Mouse (Mus musculus): ENCODE results near the gene C5ar2. TPM values are rescaled to one million over a fixed set of nuclear protein-coding genes. Genes with fewer than 3 reads are reported as not detected.

C5ar2 gene
- polyA plus RNA-seq, 1 experiment: 0.19 TPM

DNA sequence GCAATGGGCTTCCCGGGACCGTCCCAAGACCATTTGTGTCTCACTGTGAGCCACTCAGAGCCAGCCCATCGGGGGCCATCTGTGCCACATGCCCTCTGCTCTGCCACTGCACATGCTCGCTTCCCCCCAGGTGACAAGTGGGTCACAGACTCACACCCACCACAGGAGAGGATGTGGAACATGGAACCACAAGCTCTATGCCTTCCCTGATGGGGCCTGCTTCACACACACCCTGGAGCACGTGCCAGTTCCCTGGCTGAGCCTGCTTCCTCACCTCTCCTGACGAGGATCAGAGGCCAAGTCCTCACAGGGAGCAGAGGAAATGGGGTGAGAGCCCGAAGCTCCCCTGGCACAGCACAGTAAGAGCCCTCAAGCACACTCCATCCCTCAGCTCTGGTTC is 36.9 kb downstream of the C5ar2 start:
- TF ChIP-seq POLR2A (IDR thresholded peaks at IDR 0.05; ENCODE audit: low read depth, low read length) (no peak), CTCF (IDR thresholded peaks at IDR 0.05; ENCODE audit: borderline replicate concordance, insufficient read depth, low read length) (no peak)
- H3K4me1 ChIP-seq (ENCODE audit: control insufficient read depth, insufficient read depth, low read length): peaks cover 21% of the 10 kb centered on the region
- no peak overlapping the region for H3K4me3 ChIP-seq (ENCODE audit: insufficient read depth, low read length)
- H3K27ac ChIP-seq (ENCODE audit: insufficient read depth, low read length): peak overlapping the region; percentile 68

DNA sequence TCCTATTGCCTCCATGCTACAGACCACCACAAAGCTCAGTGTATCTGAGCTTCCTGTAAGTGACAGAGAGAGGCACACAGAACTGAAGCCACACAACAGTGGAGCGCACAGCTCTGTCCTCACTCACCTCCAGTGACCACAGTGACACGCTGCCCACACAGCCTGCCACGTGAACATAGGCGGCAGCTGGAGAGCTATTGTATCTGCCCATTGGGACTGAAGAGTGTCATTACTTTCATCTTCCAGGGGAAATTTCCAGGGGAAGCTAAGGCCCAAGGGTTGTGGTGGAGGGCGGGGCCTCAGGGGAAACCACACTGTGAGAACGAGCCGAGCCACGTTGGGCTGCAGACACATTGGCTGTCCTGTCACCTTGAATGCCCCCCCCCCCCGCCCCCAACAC is 39.2 kb downstream of the C5ar2 start:
- TF ChIP-seq CTCF (IDR thresholded peaks at IDR 0.05; ENCODE audit: borderline replicate concordance, insufficient read depth, low read length): no peak
- no peak for TF ChIP-seq POLR2A (IDR thresholded peaks at IDR 0.05; ENCODE audit: low read depth, low read length)
- H3K27ac ChIP-seq (ENCODE audit: insufficient read depth, low read length): no peak overlapping the region
- peaks cover 18% of the 10 kb centered on the region for H3K4me1 ChIP-seq (ENCODE audit: control insufficient read depth, insufficient read depth, low read length)
- H3K4me3 ChIP-seq (ENCODE audit: insufficient read depth, low read length): no peak overlapping the region

- H3K4me3 ChIP-seq (ENCODE audit: insufficient read depth, low read length): no peak overlapping the region
- H3K27ac ChIP-seq (ENCODE audit: insufficient read depth, low read length): no peak overlapping the region
- TF ChIP-seq CTCF (IDR thresholded peaks at IDR 0.05; ENCODE audit: borderline replicate concordance, insufficient read depth, low read length): no peak
- TF ChIP-seq POLR2A (IDR thresholded peaks at IDR 0.05; ENCODE audit: low read depth, low read length): no peak
- peaks cover 11% of the 10 kb centered on the region for H3K4me1 ChIP-seq (ENCODE audit: control insufficient read depth, insufficient read depth, low read length)
Measured at GRCm38 (mm10) chr7:16203505-16203903, 40.5 kb downstream of the C5ar2 start.

DNA sequence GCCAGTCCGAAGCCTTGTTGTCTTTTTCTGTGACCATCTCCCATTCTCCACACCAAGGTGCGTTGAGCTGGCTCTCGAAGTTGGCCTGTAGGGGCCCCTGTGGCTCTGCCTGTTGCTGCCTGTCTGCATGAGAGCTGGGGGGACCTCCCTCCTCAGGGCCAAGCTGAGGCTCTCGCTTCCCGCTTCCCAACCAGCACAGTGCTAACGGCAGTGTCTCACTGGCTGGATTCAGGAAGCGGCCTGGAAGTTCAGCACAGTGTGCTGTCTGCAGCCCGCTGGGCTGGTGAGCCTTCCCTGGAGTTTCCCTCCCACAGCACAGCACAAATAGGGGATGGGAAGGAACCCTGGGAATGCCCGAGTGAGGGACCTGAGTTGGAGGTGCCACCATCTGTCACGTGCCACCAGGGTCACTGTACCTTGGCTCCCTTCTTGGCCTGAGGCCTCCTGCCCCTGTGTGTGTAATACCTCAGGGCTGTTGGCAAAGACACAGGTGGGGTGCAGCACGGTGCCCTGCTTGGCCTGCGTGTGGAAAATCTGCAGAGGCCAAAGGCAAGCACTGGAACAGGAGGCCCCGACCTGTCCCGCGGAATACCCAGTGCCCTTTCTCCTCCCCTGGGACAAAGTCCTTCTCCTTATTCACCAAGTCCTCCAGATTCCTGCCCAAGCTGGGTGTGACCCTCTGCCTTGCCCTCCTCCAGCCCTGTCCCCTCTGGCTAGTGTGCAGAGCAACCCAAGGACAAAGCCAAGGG is 41.0 kb downstream of the C5ar2 start:
- H3K4me3 ChIP-seq (ENCODE audit: insufficient read depth, low read length): no peak overlapping the region
- H3K4me1 ChIP-seq (ENCODE audit: control insufficient read depth, insufficient read depth, low read length): peaks cover 6% of the 10 kb centered on the region; the same call in 1 of the 2 replicates
- no peak overlapping the region for H3K27ac ChIP-seq (ENCODE audit: insufficient read depth, low read length)
- TF ChIP-seq POLR2A (IDR thresholded peaks at IDR 0.05; ENCODE audit: low read depth, low read length) (no peak), CTCF (IDR thresholded peaks at IDR 0.05; ENCODE audit: borderline replicate concordance, insufficient read depth, low read length) (no peak)

DNA sequence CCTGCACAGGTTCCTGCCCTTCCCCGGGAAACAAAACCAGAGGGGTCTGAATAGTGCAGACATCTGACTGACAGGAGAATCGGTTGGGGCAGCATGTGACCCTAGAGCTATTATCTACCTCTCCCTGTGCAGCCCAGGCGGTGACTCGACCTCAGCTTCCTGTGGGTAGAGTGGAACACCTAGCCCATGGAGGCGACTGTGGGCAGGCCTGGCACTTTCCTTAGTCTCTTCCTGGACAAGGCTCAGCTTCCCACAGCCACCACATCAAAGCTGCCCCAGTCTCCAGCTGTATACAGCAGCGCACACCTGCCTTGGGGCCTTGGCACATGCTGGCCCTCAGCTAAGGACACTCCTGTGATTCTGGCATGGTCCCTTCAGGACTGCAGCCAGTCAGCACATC is 42.8 kb downstream of the C5ar2 start:
- TF ChIP-seq POLR2A (IDR thresholded peaks at IDR 0.05; ENCODE audit: low read depth, low read length) (no peak), CTCF (IDR thresholded peaks at IDR 0.05; ENCODE audit: borderline replicate concordance, insufficient read depth, low read length) (no peak)
- Histone ChIP-seq H3K27ac (ENCODE audit: insufficient read depth, low read length) (no peak overlapping the region), H3K4me3 (ENCODE audit: insufficient read depth, low read length) (no peak overlapping the region), H3K4me1 (ENCODE audit: control insufficient read depth, insufficient read depth, low read length) (no peaks in the 10 kb centered on the region)

- TF ChIP-seq CTCF (IDR thresholded peaks at IDR 0.05; ENCODE audit: borderline replicate concordance, insufficient read depth, low read length) (no peak), POLR2A (IDR thresholded peaks at IDR 0.05; ENCODE audit: low read depth, low read length) (no peak)
- Histone ChIP-seq H3K4me1 (ENCODE audit: control insufficient read depth, insufficient read depth, low read length) (no peaks in the 10 kb centered on the region), H3K27ac (ENCODE audit: insufficient read depth, low read length) (no peak overlapping the region), H3K4me3 (ENCODE audit: insufficient read depth, low read length) (no peak overlapping the region)
Measured at GRCm38 (mm10) chr7:16198540-16198939, 45.4 kb downstream of the C5ar2 start.

- no peak overlapping the region for H3K27ac ChIP-seq (ENCODE audit: insufficient read depth, low read length)
- no peak for TF ChIP-seq CTCF (IDR thresholded peaks at IDR 0.05; ENCODE audit: borderline replicate concordance, insufficient read depth, low read length)
- TF ChIP-seq POLR2A (IDR thresholded peaks at IDR 0.05; ENCODE audit: low read depth, low read length): no peak
- no peak overlapping the region for H3K4me3 ChIP-seq (ENCODE audit: insufficient read depth, low read length)
- no peaks in the 10 kb centered on the region for H3K4me1 ChIP-seq (ENCODE audit: control insufficient read depth, insufficient read depth, low read length)
Measured at GRCm38 (mm10) chr7:16197166-16197565, 46.8 kb downstream of the C5ar2 start.

GRCm38 (mm10) chr7:16196616-16197015 is 47.3 kb downstream of the C5ar2 start:
- H3K4me1 ChIP-seq (ENCODE audit: control insufficient read depth, insufficient read depth, low read length): no peaks in the 10 kb centered on the region
- no peak overlapping the region for H3K27ac ChIP-seq (ENCODE audit: insufficient read depth, low read length)
- TF ChIP-seq CTCF (IDR thresholded peaks at IDR 0.05; ENCODE audit: borderline replicate concordance, insufficient read depth, low read length): no peak
- no peak for TF ChIP-seq POLR2A (IDR thresholded peaks at IDR 0.05; ENCODE audit: low read depth, low read length)
- H3K4me3 ChIP-seq (ENCODE audit: insufficient read depth, low read length): no peak overlapping the region

DNA sequence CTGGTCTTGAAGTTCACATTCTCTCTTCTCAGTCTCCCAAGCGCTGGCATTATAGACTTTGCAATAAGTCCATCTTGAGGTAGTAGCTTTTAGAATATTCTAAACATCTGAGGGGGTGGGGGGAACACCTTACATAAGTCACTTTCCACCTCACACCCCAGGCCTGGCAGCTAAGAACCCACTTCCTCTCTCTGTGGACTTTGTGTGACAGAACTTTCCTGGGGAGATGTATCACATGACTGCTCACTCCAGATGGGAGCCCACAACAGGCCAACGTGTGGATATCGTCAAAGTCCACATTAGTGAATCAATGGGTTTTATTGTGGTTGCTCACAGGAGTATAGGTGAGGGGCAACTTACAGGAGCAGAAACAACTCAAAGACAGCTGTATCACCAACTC is 50.3 kb downstream of the C5ar2 start:
- TF ChIP-seq POLR2A (IDR thresholded peaks at IDR 0.05; ENCODE audit: low read depth, low read length): no peak
- no peak for TF ChIP-seq CTCF (IDR thresholded peaks at IDR 0.05; ENCODE audit: borderline replicate concordance, insufficient read depth, low read length)
- Histone ChIP-seq H3K4me1 (ENCODE audit: control insufficient read depth, insufficient read depth, low read length) (no peaks in the 10 kb centered on the region), H3K27ac (ENCODE audit: insufficient read depth, low read length) (no peak overlapping the region), H3K4me3 (ENCODE audit: insufficient read depth, low read length) (no peak overlapping the region)

- Histone ChIP-seq H3K4me1 (ENCODE audit: control insufficient read depth, insufficient read depth, low read length) (no peaks in the 10 kb centered on the region), H3K27ac (ENCODE audit: insufficient read depth, low read length) (no peak overlapping the region), H3K4me3 (ENCODE audit: insufficient read depth, low read length) (no peak overlapping the region)
- no peak for TF ChIP-seq POLR2A (IDR thresholded peaks at IDR 0.05; ENCODE audit: low read depth, low read length)
- TF ChIP-seq CTCF (IDR thresholded peaks at IDR 0.05; ENCODE audit: borderline replicate concordance, insufficient read depth, low read length): peak; percentile 57; the same call in 1 of the 2 replicates
Measured at GRCm38 (mm10) chr7:16192315-16192714, 51.6 kb downstream of the C5ar2 start.

Data from embryonic fibroblast, embryonic 13.5 days (primary cell).